Mouse (Mus musculus) olfactory bulb, adult 2 months (tissue): ENCODE data around the gene Sppl2a.

Experiments used
- CTCF ChIP-seq: fragments of 200-500 bp; IDR thresholded peaks from 2 replicates; pipeline ENCODE4 v1.5.1; 2012; ENCODE audit warnings: low read depth, mild to moderate bottlenecking, low read length, moderate library complexity; ENCODE audit not compliant: insufficient read depth
- POLR2A ChIP-seq: fragments of 200-500 bp; IDR thresholded peaks from 2 replicates; pipeline ENCODE4 v1.6.1; 2012; ENCODE audit warnings: mild to moderate bottlenecking, low read depth, low read length, moderate library complexity; ENCODE audit not compliant: insufficient read depth

GRCm38 (mm10) chr2:126949856-126950255 is 16.8 kb upstream of the Sppl2a start:
- no peak for TF ChIP-seq CTCF
- no peak for TF ChIP-seq POLR2A
